Mouse (Mus musculus): ENCODE data around the gene Acad12. TPM values are rescaled to one million over a fixed set of nuclear protein-coding genes. Genes with fewer than 3 reads are reported as not detected.

Acad12 gene
- 1.4 and 1.9 TPM in 2 replicates for polyA plus RNA-seq (2015; fragmentation: Nextera tagmentation; extraction: Ambion mirVana)

DNA sequence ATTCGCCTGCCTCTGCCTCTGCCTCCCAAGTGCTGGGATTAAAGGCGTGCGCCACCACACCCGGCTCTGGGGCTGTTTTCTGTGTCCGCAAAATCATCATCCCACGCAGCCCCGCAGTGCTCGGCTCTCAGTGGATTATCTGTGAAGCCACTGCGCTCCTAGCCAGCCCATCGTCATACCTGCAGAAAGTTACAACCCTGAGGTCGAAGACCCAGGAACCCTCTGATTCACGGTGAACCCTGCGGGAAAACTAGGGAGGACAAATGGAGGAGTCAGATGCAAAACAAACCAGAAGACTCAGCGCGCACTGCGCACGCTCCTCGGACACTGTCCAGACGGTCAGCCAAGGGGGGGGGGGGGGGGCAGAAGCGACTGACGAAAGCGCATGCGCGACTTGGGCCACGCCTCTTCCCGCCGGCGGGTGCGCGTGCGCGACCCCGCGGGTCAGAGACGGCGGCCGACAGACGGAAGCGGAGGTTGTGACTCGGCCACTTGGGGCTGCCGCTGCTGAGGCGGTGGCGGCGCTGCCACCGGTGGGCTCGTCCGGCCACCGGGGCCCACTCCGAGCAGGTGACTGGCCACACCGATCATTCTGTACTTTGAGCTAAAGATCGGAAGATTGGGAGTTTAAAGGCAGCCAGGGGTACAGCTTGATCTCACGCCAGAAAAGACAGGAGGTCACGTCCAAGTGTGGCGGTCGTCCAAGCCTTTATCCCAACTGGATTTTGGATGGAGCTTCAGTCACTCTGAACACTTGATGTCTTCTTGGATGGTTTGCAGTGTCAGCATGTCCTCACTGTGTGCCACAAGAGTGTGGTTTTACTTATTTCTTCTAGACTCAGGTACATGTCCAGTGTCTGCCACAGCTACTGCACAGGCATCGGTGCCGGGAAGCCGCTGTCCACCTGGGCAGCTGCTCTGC lies at the start of gene Acad12:
Gene Acad12, minus strand, starts transcription at position 347 of the 922 bp plus-strand sequence.
- peak; percentile 83 for ATAC-seq
- Histone ChIP-seq H3K27me3 (ENCODE audit: control insufficient read depth, insufficient read depth, low read depth, low read length) (no peaks in the 10 kb centered on the region), H3K9me3 (replicated peaks; ENCODE audit: control insufficient read depth, low read length, poor library complexity, severe bottlenecking) (no peaks in the 10 kb centered on the region), H3K9ac (ENCODE audit: low read depth, low read length) (peak within 1 kb of the TSS; percentile 84), H3K27ac (ENCODE audit: low read length) (peak within 1 kb of the TSS; percentile 86), H3K36me3 (ENCODE audit: control insufficient read depth, insufficient read depth, low read length) (no peaks in the 10 kb centered on the region), H3K4me1 (ENCODE audit: control insufficient read depth, insufficient read depth, low read length) (peaks cover 11% of the 10 kb centered on the region), H3K4me2 (ENCODE audit: low read length) (peak within 1 kb of the TSS; percentile 80), H3K4me3 (ENCODE audit: low read depth, low read length) (peak within 1 kb of the TSS; percentile 80)
- WGBS = under 1% methylated on average over 49 of the region's 58 CpGs

- 85% methylated on average over 6 of the region's 6 CpGs for WGBS
- ATAC-seq = no peak
Measured at GRCm38 (mm10) chr5:121668411-121668810, 49.7 kb upstream of the Acad12 start.

GRCm38 (mm10) chr5:121667067-121667466 lies 48.3 kb upstream of the Acad12 start:
- no peaks in the 10 kb centered on the region for H3K27me3 ChIP-seq (ENCODE audit: control insufficient read depth, insufficient read depth, low read depth, low read length)
- H3K4me3 ChIP-seq (ENCODE audit: low read depth, low read length) = no peak overlapping the region
- WGBS = 93% methylated on average over 4 of the region's 4 CpGs
- H3K36me3 ChIP-seq (ENCODE audit: control insufficient read depth, insufficient read depth, low read length) = peaks cover 21% of the 10 kb centered on the region
- no peak overlapping the region for H3K9ac ChIP-seq (ENCODE audit: low read depth, low read length)
- H3K4me1 ChIP-seq (ENCODE audit: control insufficient read depth, insufficient read depth, low read length) = peaks cover 2% of the 10 kb centered on the region; the same call in 1 of the 2 replicates
- H3K9me3 ChIP-seq (replicated peaks; ENCODE audit: control insufficient read depth, low read length, poor library complexity, severe bottlenecking) = no peaks in the 10 kb centered on the region
- H3K27ac ChIP-seq (ENCODE audit: low read length) = no peak overlapping the region
- no peak for ATAC-seq
- no peak overlapping the region for H3K4me2 ChIP-seq (ENCODE audit: low read length)

More at GRCm38 (mm10) chr5:121668411-121668810, 49.7 kb upstream of the Acad12 start:
- H3K4me2 ChIP-seq (ENCODE audit: low read length) = no peak overlapping the region
- no peaks in the 10 kb centered on the region for H3K27me3 ChIP-seq (ENCODE audit: control insufficient read depth, insufficient read depth, low read depth, low read length)
- no peak overlapping the region for H3K9ac ChIP-seq (ENCODE audit: low read depth, low read length)
- H3K36me3 ChIP-seq (ENCODE audit: control insufficient read depth, insufficient read depth, low read length) = peaks cover 25% of the 10 kb centered on the region
- H3K4me1 ChIP-seq (ENCODE audit: control insufficient read depth, insufficient read depth, low read length) = no peaks in the 10 kb centered on the region
- H3K9me3 ChIP-seq (replicated peaks; ENCODE audit: control insufficient read depth, low read length, poor library complexity, severe bottlenecking) = no peaks in the 10 kb centered on the region
- H3K27ac ChIP-seq (ENCODE audit: low read length) = no peak overlapping the region
- H3K4me3 ChIP-seq (ENCODE audit: low read depth, low read length) = no peak overlapping the region

- 95% methylated on average over 9 of the region's 9 CpGs for WGBS
- Histone ChIP-seq H3K36me3 (ENCODE audit: control insufficient read depth, insufficient read depth, low read length) (peaks cover 13% of the 10 kb centered on the region), H3K4me2 (ENCODE audit: low read length) (no peak overlapping the region), H3K4me3 (ENCODE audit: low read depth, low read length) (no peak overlapping the region), H3K9ac (ENCODE audit: low read depth, low read length) (no peak overlapping the region), H3K9me3 (replicated peaks; ENCODE audit: control insufficient read depth, low read length, poor library complexity, severe bottlenecking) (no peaks in the 10 kb centered on the region), H3K27ac (ENCODE audit: low read length) (no peak overlapping the region), H3K27me3 (ENCODE audit: control insufficient read depth, insufficient read depth, low read depth, low read length) (no peaks in the 10 kb centered on the region), H3K4me1 (ENCODE audit: control insufficient read depth, insufficient read depth, low read length) (peaks cover 13% of the 10 kb centered on the region)
- ATAC-seq = no peak
Measured at GRCm38 (mm10) chr5:121664971-121665370, 46.2 kb upstream of the Acad12 start.

- H3K36me3 ChIP-seq (ENCODE audit: control insufficient read depth, insufficient read depth, low read length) = peaks cover 10% of the 10 kb centered on the region
- H3K9me3 ChIP-seq (replicated peaks; ENCODE audit: control insufficient read depth, low read length, poor library complexity, severe bottlenecking) = no peaks in the 10 kb centered on the region
- no peaks in the 10 kb centered on the region for H3K27me3 ChIP-seq (ENCODE audit: control insufficient read depth, insufficient read depth, low read depth, low read length)
- no peak overlapping the region for H3K9ac ChIP-seq (ENCODE audit: low read depth, low read length)
- H3K27ac ChIP-seq (ENCODE audit: low read length) = no peak overlapping the region
- no peak for ATAC-seq
- H3K4me2 ChIP-seq (ENCODE audit: low read length) = no peak overlapping the region
- no peak overlapping the region for H3K4me3 ChIP-seq (ENCODE audit: low read depth, low read length)
- peaks cover 18% of the 10 kb centered on the region for H3K4me1 ChIP-seq (ENCODE audit: control insufficient read depth, insufficient read depth, low read length)
- WGBS = 91% methylated on average over 6 of the region's 6 CpGs
Measured at GRCm38 (mm10) chr5:121664078-121664477, 45.3 kb upstream of the Acad12 start.

- Histone ChIP-seq H3K9ac (ENCODE audit: low read depth, low read length) (no peak overlapping the region), H3K36me3 (ENCODE audit: control insufficient read depth, insufficient read depth, low read length) (peaks cover 10% of the 10 kb centered on the region), H3K4me3 (ENCODE audit: low read depth, low read length) (no peak overlapping the region), H3K27ac (ENCODE audit: low read length) (no peak overlapping the region), H3K27me3 (ENCODE audit: control insufficient read depth, insufficient read depth, low read depth, low read length) (no peaks in the 10 kb centered on the region), H3K4me2 (ENCODE audit: low read length) (no peak overlapping the region), H3K4me1 (ENCODE audit: control insufficient read depth, insufficient read depth, low read length) (peaks cover 18% of the 10 kb centered on the region), H3K9me3 (replicated peaks; ENCODE audit: control insufficient read depth, low read length, poor library complexity, severe bottlenecking) (no peaks in the 10 kb centered on the region)
- ATAC-seq = no peak
- WGBS = 94% methylated on average over 8 of the region's 8 CpGs
Measured at GRCm38 (mm10) chr5:121663456-121663855, 44.7 kb upstream of the Acad12 start.

- Histone ChIP-seq H3K9me3 (replicated peaks; ENCODE audit: control insufficient read depth, low read length, poor library complexity, severe bottlenecking) (no peaks in the 10 kb centered on the region), H3K4me2 (ENCODE audit: low read length) (peak overlapping the region; percentile 86), H3K4me3 (ENCODE audit: low read depth, low read length) (peak overlapping the region; percentile 95), H3K36me3 (ENCODE audit: control insufficient read depth, insufficient read depth, low read length) (peaks cover 10% of the 10 kb centered on the region), H3K27ac (ENCODE audit: low read length) (no peak overlapping the region), H3K4me1 (ENCODE audit: control insufficient read depth, insufficient read depth, low read length) (peaks cover 18% of the 10 kb centered on the region), H3K27me3 (ENCODE audit: control insufficient read depth, insufficient read depth, low read depth, low read length) (no peaks in the 10 kb centered on the region), H3K9ac (ENCODE audit: low read depth, low read length) (no peak overlapping the region; the same call in 1 of the 2 replicates)
- 91% methylated on average over 5 of the region's 5 CpGs for WGBS
- ATAC-seq = no peak
Measured at GRCm38 (mm10) chr5:121661494-121661893, 42.8 kb upstream of the Acad12 start.

DNA sequence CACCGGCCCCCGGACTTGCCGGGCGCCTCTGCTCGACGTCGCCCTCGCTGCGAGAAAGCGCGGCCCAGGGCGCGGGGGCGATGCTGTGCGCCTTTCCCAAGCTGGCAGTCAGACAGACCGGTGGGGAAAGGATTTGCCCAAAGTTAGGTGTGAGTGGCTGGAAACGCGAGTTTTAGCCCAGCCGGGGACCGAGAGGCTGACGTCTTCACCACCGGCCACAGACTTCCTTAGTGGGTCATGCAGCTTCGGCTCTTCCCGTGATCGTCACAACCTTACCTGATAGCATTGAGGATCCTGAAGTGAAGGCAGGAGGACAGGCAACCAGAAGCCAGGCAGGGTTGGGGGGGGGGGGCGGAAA lies 42.1 kb upstream of the Acad12 start:
- Histone ChIP-seq H3K9me3 (replicated peaks; ENCODE audit: control insufficient read depth, low read length, poor library complexity, severe bottlenecking) (no peaks in the 10 kb centered on the region), H3K27ac (ENCODE audit: low read length) (peak overlapping the region; percentile 68), H3K36me3 (ENCODE audit: control insufficient read depth, insufficient read depth, low read length) (peaks cover 8% of the 10 kb centered on the region), H3K9ac (ENCODE audit: low read depth, low read length) (peak overlapping the region; percentile 80), H3K4me3 (ENCODE audit: low read depth, low read length) (peak overlapping the region; percentile 95), H3K4me1 (ENCODE audit: control insufficient read depth, insufficient read depth, low read length) (peaks cover 18% of the 10 kb centered on the region), H3K4me2 (ENCODE audit: low read length) (peak overlapping the region; percentile 86), H3K27me3 (ENCODE audit: control insufficient read depth, insufficient read depth, low read depth, low read length) (no peaks in the 10 kb centered on the region)
- ATAC-seq = peak; percentile 36
- 2% methylated on average over 25 of the region's 26 CpGs for WGBS

Data from midbrain, embryonic 16.5 days (tissue).